Mouse (Mus musculus) Patski (cell line): ENCODE results near the gene Lmx1a. TPM values are rescaled to one million over a fixed set of nuclear protein-coding genes. Genes with fewer than 3 reads are reported as not detected.

Source experiments
- ATAC-seq: fragments of 100-300 bp; one replicate; pipeline ENCODE4 v1.8.0; 2021
- CTCF ChIA-PET: fragments of 350-600 bp; sonication (Branson Sonifier 250); formaldehyde crosslinking; loops from one replicate; lab custom pipeline; 2022; ENCODE audit warnings: inconsistent platforms; lab: Charles Lee
- POLR2A ChIA-PET: fragments of 350-600 bp; sonication (Branson Sonifier 250); formaldehyde crosslinking; loops from one replicate; lab custom pipeline; 2022; ENCODE audit warnings: antibody characterized with exemption, inconsistent platforms; lab: Charles Lee
- DNase-seq: peaks from one replicate; pipeline ENCODE4 v3.0.0-alpha.2; 2011; ENCODE audit warnings: low read depth, low spot score
- H3K27me3 ChIP-seq: fragments of 371-371 bp; one replicate; pipeline ENCODE4 v1.5.1; 2021
- CTCF ChIP-seq: fragments of 100-300 bp; IDR thresholded peaks from one replicate; pipeline ENCODE4 v1.5.1; 2021
- in situ Hi-C: fragments of 300-500 bp; cut with MboI; formaldehyde crosslinking; loops from 3 replicates; pipeline ENCODE4 v1.11.1; 2018; ENCODE audit warnings: low pct_unique_long_range_greater_than_20kb, mixed read lengths
- polyA plus RNA-seq: library from polyadenylated mRNA; unstranded; gene quantifications from one replicate; pipeline ENCODE4 v1.2.3, GENCODE M21; 2021

Lmx1a gene
- polyA plus RNA-seq, 1 experiment from 2014 or later: 0.06 TPM

GRCm38 (mm10) chr1:167754085-167754484, 65.0 kb downstream of the Lmx1a start:
- TF ChIP-seq CTCF: no peak
- peaks cover 3% of the 10 kb centered on the region for H3K27me3 ChIP-seq
- ChIA-PET POLR2A (no interaction called here), CTCF (no interaction called here)
- DNase-seq: no peak
- ATAC-seq: no peak
- in situ Hi-C loops: no loop called here

DNA sequence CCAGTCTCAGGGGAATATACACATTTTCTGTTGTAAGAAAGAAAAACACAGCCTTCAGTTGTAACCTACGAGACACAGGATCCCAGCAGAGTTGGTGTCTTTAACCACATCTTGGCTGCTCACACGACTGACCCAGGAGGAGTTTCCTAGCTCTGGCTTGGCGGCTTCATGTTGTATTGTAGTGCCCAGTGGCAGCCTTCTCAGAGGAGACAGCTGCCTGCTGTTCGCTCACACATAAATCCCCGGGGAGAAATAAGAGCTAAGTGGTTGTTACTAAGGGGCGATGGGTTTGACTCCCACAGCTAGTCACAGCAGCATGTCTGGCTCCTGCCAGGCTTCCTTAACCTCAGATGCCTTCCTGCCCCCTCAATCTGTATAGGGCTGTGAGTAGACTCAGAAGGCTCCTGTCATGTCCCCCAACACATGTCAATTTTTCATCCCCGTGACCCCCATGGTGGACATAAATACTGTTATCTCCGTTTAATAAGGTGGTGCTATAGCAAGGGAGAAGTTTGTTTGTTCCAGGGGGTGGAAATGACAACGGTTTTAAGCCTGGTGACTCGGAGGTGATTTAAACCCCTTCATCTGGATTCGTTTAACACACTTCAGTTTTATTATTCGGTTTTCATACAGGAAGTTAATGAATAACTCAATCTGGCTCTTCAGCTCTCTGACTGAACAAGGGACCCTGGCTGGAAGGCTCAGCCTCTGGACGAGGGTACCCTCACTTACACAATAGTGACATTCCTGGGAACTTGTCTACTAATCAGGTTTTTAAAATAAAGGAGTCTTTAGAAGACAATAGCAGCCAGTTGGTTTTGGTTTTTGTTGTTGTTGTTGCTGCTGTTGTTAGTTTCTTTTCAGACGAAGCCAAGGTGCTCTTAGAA, 65.8 kb downstream of the Lmx1a start:
- ChIA-PET CTCF (no interaction called here), POLR2A (no interaction called here)
- peaks cover 7% of the 10 kb centered on the region for H3K27me3 ChIP-seq
- DNase-seq (no peak), ATAC-seq (peak; percentile 45)
- in situ Hi-C loops: no loop called here
- TF ChIP-seq CTCF: no peak

DNA sequence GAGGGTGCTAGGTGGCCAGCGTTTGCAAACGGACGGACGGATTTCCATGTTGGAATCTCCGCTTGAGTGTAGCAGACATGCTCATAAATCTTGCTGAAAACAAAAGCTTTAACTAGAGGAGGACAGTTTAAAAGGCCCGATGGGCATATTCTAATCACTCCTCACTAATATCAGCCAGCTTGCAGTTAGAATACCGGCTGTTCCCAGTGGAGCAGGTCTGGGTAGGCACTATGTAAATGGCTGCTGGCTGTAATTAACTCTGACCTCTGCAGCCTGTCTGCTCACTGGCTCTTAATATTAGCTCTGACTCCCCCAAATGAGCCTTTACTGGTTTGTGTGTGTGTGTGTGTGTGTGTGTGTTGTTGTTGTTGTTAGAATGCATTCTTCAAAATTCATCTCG, 69.2 kb downstream of the Lmx1a start:
- CTCF ChIA-PET: interaction anchor here (2.4 kb wide), 1 partner anchor 16 kb away, joined by 5 read pairs; no protein-coding TSS in a partner anchor
- POLR2A ChIA-PET: no interaction called here
- in situ Hi-C loops: no loop called here
- no peak for ATAC-seq
- no peak for TF ChIP-seq CTCF
- peaks cover 7% of the 10 kb centered on the region for H3K27me3 ChIP-seq
- DNase-seq: no peak

DNA sequence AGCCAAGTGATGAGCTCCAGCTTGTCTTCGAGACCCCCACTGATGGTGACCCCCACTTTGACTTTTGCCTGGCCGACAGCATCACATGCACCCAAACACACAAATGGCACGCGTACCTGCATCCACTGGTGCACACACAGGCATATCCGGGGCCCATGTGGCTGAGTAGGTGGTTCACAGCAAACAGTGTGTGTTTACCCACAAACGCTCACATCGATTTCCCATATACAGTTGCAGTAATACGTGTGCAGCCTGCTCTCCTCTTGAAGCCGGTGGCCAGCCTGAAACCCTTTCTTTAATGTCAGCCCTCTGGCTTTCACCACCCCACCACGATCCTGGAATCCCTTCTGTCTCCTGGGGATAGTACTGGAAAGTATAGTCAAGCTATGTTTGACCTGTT, 71.3 kb downstream of the Lmx1a start:
- ChIA-PET POLR2A (no interaction called here), CTCF (no interaction called here)
- DNase-seq: no peak
- H3K27me3 ChIP-seq: peaks cover 4% of the 10 kb centered on the region
- in situ Hi-C loops: no loop called here
- TF ChIP-seq CTCF: no peak
- no peak for ATAC-seq

GRCm38 (mm10) chr1:167761785-167762223, 72.8 kb downstream of the Lmx1a start:
- ChIA-PET POLR2A (no interaction called here), CTCF (interaction anchor here (0.7 kb wide), 1 partner anchor 26 kb away, joined by 3 read pairs; no protein-coding TSS in a partner anchor)
- DNase-seq (no peak), ATAC-seq (no peak)
- peaks cover 4% of the 10 kb centered on the region for H3K27me3 ChIP-seq
- no peak for TF ChIP-seq CTCF
- in situ Hi-C loops: no loop called here

DNA sequence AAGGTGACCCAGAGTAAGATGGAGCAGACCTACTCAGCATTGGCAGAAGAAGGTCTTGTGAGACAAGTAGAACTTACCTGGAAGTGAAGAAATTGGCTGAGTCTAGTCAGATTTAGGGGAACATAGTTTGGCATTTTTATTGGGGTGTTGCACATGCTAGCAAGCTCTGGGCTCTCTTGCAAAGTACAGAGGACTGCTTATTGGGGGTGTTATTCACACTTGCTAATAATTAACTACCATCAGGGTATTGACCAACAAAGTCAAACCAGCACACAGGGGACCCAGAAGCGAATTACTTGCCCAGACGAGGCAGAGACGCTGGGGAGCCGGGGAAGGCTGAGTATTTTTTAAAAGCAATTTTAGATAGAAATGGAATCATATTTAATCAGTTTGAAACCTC, 77.6 kb downstream of the Lmx1a start:
- POLR2A ChIA-PET: no interaction called here
- peaks cover 4% of the 10 kb centered on the region for H3K27me3 ChIP-seq
- TF ChIP-seq CTCF: no peak
- in situ Hi-C loops: no loop called here
- CTCF ChIA-PET: no interaction called here
- DNase-seq: no peak
- ATAC-seq: no peak

DNA sequence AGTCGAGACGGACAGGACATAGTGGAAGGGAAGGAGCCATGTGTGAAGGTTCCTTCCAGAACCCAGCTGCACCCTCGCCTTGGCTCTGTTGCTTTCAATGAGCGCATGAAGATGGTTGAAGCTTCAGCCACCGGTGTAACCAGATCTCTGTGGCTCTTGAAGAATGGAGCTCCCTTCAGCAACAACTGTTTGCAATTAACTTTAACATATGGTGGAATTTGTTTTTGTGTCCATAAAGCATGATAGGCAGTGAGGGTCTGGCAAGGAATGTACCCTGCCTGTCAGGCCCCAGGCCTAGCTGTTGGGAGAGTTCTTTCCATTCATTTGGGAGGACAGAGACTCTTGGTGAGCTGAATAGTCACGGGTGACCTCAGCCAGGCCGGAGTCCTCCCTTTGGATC, 81.4 kb downstream of the Lmx1a start:
- TF ChIP-seq CTCF: no peak
- in situ Hi-C loops: no loop called here
- ATAC-seq: no peak
- no peak for DNase-seq
- CTCF ChIA-PET: no interaction called here
- H3K27me3 ChIP-seq: peaks cover 4% of the 10 kb centered on the region
- POLR2A ChIA-PET: no interaction called here

- H3K27me3 ChIP-seq: no peaks in the 10 kb centered on the region
- TF ChIP-seq CTCF: no peak
- ChIA-PET CTCF (no interaction called here), POLR2A (no interaction called here)
- ATAC-seq (no peak), DNase-seq (no peak)
- in situ Hi-C loops: loop anchor here (25.0 kb wide), 1 partner anchor 368 kb away; no protein-coding TSS in a partner anchor
These were observed 90.9 kb downstream of the Lmx1a start for GRCm38 (mm10) chr1:167779766-167780488.

DNA sequence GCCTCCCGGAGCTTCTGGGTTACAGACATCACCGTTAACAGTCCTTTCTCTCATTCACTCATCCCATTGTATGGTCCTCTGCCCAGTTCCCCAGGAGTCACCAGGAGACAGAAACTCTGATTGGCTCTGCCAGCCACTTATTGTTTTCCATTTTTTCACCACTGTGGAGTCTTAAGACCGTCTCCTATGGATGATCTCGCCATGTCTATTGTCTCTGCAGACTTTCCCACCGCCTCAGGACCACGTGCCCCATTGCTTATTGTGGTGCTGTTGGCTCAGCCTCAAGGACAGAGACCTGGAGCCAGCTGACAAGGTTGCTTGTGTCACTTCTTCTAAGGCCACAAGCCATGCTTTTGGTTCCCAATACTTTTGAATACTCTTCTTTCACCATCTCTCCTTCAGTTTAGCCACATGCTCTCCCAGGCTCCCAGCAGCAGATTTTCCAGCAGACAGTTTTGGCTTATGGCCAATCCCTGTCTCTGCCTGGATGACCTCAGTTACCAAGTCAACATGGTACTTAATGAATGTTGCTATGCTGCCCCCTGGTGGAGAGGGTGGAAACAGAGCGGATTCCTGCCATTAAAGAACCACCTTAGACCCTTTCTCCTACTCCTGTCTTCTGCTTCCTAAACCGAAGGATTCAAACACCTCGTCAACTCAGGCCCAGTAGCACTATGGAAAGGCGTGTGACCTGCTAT, 92.9 kb downstream of the Lmx1a start:
- peak; percentile 80 for TF ChIP-seq CTCF
- ATAC-seq (no peak), DNase-seq (peak; percentile 34)
- H3K27me3 ChIP-seq: peaks cover 5% of the 10 kb centered on the region
- CTCF ChIA-PET: interaction anchor here (0.5 to 1.7 kb wide), 3 partner anchors 8 to 134 kb away, joined by 3 to 4 read pairs (median 4); no protein-coding TSS in a partner anchor
- POLR2A ChIA-PET: no interaction called here
- in situ Hi-C loops: loop anchor here (25.0 kb wide), 1 partner anchor 370 kb away; no protein-coding TSS in a partner anchor

GRCm38 (mm10) chr1:167784067-167784466, 95.0 kb downstream of the Lmx1a start:
- ATAC-seq (no peak), DNase-seq (no peak)
- no peak for TF ChIP-seq CTCF
- ChIA-PET CTCF (interaction anchor here (1.4 to 1.7 kb wide), 2 partner anchors 9 to 10 kb away, joined by 4 read pairs; no protein-coding TSS in a partner anchor), POLR2A (no interaction called here)
- H3K27me3 ChIP-seq: peaks cover 5% of the 10 kb centered on the region
- in situ Hi-C loops: loop anchor here (25.0 kb wide), 1 partner anchor 372 kb away; no protein-coding TSS in a partner anchor
